Mouse (Mus musculus) G1E (cell line): Measurements from ENCODE around the gene Ddx4. TPM values are rescaled to one million over a fixed set of nuclear protein-coding genes. Genes with fewer than 3 reads are reported as not detected.
"Not testable (repeated sequence)": the region's sequence is repeated elsewhere in the genome, so short reads cannot be mapped to it uniquely, and the experiment has no call there.

Experiments
- ATAC-seq: 2 replicates; pipeline ENCODE4 v1.8.0; 2016; ENCODE audit warnings: mild to moderate bottlenecking; ENCODE audit not compliant: insufficient number of reproducible peaks, poor library complexity, low FRiP score, severe bottlenecking; ENCODE audit errors: extremely low read depth
- DNase-seq: peaks from one replicate; pipeline ENCODE4 v3.0.0; 2012; ENCODE audit warnings: low spot score
- H3K27me3 ChIP-seq: 2 replicates; pipeline ENCODE4 v1.6.1; 2012; ENCODE audit warnings: mild to moderate bottlenecking, low read length, inconsistent platforms; ENCODE audit not compliant: insufficient read depth
- H3K36me3 ChIP-seq: replicated peaks from 2 replicates; pipeline ENCODE3; 2012; ENCODE audit warnings: mild to moderate bottlenecking, inconsistent platforms
- H3K4me1 ChIP-seq: 2 replicates; pipeline ENCODE4 v1.6.1; 2012; ENCODE audit warnings: low read depth, low read length, inconsistent platforms, mixed read lengths; ENCODE audit not compliant: insufficient read depth
- H3K4me3 ChIP-seq: 2 replicates; pipeline ENCODE4 v1.5.1; 2012; ENCODE audit warnings: low read depth, mild to moderate bottlenecking, inconsistent platforms, low read length, moderate library complexity, mixed read lengths
- H3K9me3 ChIP-seq: replicated peaks from 2 replicates; pipeline ENCODE4 v1.6.1; 2012; ENCODE audit warnings: inconsistent platforms
- CTCF ChIP-seq: IDR thresholded peaks from 2 replicates; pipeline ENCODE4 v1.5.1; 2012; ENCODE audit warnings: low read depth, low read length, inconsistent platforms, mixed read lengths
- GATA1 ChIP-seq: IDR thresholded peaks from 2 replicates; pipeline ENCODE4 v1.6.1; 2012; ENCODE audit warnings: borderline replicate concordance, low read length, inconsistent platforms, mixed read lengths
- GATA2 ChIP-seq: IDR thresholded peaks from 2 replicates; pipeline ENCODE4 v1.6.1; 2012; ENCODE audit warnings: low read depth, low read length, inconsistent platforms, borderline replicate concordance
- POLR2AphosphoS5 ChIP-seq: IDR thresholded peaks from 2 replicates; pipeline ENCODE4 v1.6.1; 2012; ENCODE audit warnings: low read depth, low read length, inconsistent platforms; ENCODE audit not compliant: insufficient replicate concordance
- TAL1 ChIP-seq: conservative IDR thresholded peaks from 2 replicates; pipeline ENCODE4 v1.6.1; 2012; ENCODE audit warnings: low read depth, low read length, inconsistent platforms, mixed read lengths
- polyA plus RNA-seq: library from polyadenylated mRNA; stranded (reverse); fragments of >175 nt; gene quantifications from 2 replicates; pipeline ENCODE4 v1.2.3, GENCODE M21; 2012
- total RNA-seq, 2 experiments: library from RNA; stranded (forward) in 1 of 2; stranded (reverse) in 1 of 2; fragments of 200-1000 nt in 1 of 2; fragments of >200 nt in 1 of 2; fragmentation: Nextera tagmentation in 1 of 2; gene quantifications; 2 replicates each; pipeline ENCODE4 v1.2.3; 2014 to 2017

The Ddx4 gene
- total and polyA plus RNA-seq, 3 experiments, result 0.16 TPM; not detected in 2

DNA sequence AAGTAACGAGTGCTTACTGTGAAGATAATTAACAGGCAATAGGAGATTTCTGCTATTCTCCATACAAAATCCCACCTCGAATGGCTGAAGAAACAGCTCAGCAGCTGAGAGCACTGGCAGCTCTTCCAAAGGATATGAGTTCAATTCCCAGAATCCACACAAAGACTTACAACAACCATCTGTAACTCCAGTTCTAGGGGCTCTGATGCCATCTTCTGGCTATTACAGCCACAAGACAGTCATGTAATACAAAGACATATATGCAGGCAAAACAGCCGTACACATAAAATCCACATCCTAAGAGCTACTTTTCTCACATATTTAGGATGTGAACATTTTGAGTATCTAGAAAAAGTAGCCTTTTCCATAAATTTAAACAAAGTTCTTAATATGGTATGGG, 30.7 kb downstream of the Ddx4 start:
- TF ChIP-seq CTCF (no peak), GATA2 (no peak), TAL1 (no peak), POLR2AphosphoS5 (no peak)
- ATAC-seq (no peak), DNase-seq (no peak)
- H3K36me3 ChIP-seq, result no peaks in the 10 kb centered on the region
- H3K4me3 ChIP-seq, result no peak overlapping the region
- no peaks in the 10 kb centered on the region for H3K9me3 ChIP-seq
- peaks cover 22% of the 10 kb centered on the region for H3K27me3 ChIP-seq
- H3K4me1 ChIP-seq, result peaks cover 2% of the 10 kb centered on the region; the same call in 1 of the 2 replicates

DNA sequence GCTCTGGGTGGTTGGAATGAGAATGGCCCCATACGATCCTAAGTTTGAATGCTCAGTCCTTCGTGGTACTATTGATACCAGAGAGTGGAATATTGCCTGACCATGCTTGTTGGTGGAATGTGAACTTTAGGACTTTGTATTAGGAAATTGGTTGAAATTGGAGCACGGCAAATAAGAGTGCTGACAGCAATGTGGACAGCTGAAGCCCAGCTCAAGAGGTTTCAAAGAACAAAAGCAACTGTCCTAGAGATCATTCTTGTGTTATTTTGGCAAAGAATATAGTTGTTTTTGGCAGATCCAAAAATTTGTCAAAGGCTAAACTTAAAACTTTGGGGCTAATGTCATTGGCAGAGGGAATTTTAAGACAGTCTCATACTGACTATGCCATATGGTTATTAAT, 43.7 kb downstream of the Ddx4 start:
- Histone ChIP-seq H3K27me3 (peaks cover 15% of the 10 kb centered on the region), H3K9me3 (no peaks in the 10 kb centered on the region), H3K4me3 (no peak overlapping the region), H3K36me3 (no peaks in the 10 kb centered on the region), H3K4me1 (no peaks in the 10 kb centered on the region)
- ATAC-seq, result no peak
- no peak for DNase-seq
- TF ChIP-seq GATA2, result no peak
- no peak for TF ChIP-seq TAL1
- TF ChIP-seq CTCF, result no peak
- TF ChIP-seq POLR2AphosphoS5, result no peak
- TF ChIP-seq GATA1, result no peak

DNA sequence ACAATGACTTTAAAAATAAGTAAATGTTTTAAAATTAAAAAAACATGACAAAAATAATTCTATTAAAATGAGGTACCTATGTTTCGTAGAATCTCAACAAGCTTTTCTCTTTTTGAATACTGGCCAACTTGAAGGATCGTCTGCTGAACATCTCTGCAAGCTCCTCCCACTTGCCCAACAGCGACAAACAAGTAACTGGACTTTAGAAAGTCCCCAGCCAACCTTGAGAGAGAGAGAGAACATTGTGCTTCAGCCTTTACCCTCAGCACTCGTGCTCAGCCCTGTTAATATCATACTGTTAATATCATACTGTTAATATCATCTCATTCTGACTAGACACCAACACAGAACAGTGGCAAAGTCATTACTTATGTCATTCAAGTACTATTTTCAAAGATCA, 47.9 kb downstream of the Ddx4 start:
- TF ChIP-seq CTCF (no peak), GATA2 (no peak), POLR2AphosphoS5 (no peak), GATA1 (no peak), TAL1 (no peak)
- no peaks in the 10 kb centered on the region for H3K36me3 ChIP-seq
- H3K4me1 ChIP-seq, result no peaks in the 10 kb centered on the region
- H3K27me3 ChIP-seq, result peaks cover 13% of the 10 kb centered on the region
- no peak for DNase-seq
- H3K9me3 ChIP-seq, result no peaks in the 10 kb centered on the region
- no peak for ATAC-seq
- no peak overlapping the region for H3K4me3 ChIP-seq

DNA sequence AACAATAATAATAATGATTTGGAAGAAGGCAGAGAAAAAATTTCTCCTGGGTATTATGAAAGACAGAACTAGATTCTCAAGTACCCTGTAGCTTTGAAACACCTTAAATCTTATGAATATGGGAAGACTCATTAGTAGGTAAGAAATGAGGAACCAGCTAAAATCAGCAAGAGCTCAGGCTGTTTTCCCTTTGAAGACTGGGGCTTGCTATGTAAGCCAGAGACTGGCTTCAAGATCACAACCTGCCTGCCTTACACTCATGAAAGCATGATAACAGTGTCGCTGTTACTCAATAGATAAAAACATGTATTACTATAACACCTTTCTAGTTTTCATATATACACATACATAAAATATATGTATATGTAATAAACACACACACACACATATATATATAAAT, 48.4 kb downstream of the Ddx4 start:
- Histone ChIP-seq H3K9me3 (no peaks in the 10 kb centered on the region), H3K27me3 (peaks cover 13% of the 10 kb centered on the region), H3K4me3 (no peak overlapping the region), H3K36me3 (no peaks in the 10 kb centered on the region), H3K4me1 (no peaks in the 10 kb centered on the region)
- DNase-seq, result no peak
- no peak for TF ChIP-seq GATA2
- no peak for TF ChIP-seq TAL1
- TF ChIP-seq CTCF, result no peak
- no peak for TF ChIP-seq GATA1
- no peak for TF ChIP-seq POLR2AphosphoS5
- no peak for ATAC-seq

- Histone ChIP-seq H3K27me3 (peaks cover 7% of the 10 kb centered on the region), H3K9me3 (no peaks in the 10 kb centered on the region), H3K4me1 (no peaks in the 10 kb centered on the region), H3K4me3 (no peak overlapping the region), H3K36me3 (no peaks in the 10 kb centered on the region)
- DNase-seq (no peak), ATAC-seq (no peak)
- TF ChIP-seq GATA2, result no peak
- TF ChIP-seq POLR2AphosphoS5, result no peak
- TF ChIP-seq GATA1, result no peak
- no peak for TF ChIP-seq TAL1
- TF ChIP-seq CTCF, result no peak
Observed at GRCm38 (mm10) chr13:112602607-112603006, 49.7 kb downstream of the Ddx4 start.

DNA sequence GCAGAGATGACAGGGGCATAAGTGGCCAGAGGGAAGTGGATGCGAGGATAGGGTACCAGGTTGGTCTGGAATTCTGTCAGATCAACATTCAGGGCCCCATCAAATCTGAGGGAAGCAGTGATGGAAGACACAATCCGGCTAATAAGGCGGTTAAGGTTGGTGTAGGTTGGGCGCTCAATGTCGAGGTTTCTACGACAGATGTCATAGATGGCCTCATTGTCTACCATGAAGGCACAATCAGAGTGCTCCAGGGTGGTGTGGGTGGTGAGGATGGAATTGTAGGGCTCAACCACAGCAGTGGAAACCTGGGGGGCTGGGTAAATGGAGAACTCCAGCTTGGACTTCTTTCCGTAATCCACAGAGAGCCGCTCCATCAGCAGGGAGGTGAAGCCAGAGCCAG, 58.0 kb downstream of the Ddx4 start, which contains the start of gene Il31ra:
TSS of gene Il31ra (minus strand) at position 101 of the 400 bp plus-strand sequence.
- not testable (repeated sequence) for H3K36me3 ChIP-seq, ATAC-seq
- peaks cover 10% of the 10 kb centered on the region for H3K27me3 ChIP-seq

DNA sequence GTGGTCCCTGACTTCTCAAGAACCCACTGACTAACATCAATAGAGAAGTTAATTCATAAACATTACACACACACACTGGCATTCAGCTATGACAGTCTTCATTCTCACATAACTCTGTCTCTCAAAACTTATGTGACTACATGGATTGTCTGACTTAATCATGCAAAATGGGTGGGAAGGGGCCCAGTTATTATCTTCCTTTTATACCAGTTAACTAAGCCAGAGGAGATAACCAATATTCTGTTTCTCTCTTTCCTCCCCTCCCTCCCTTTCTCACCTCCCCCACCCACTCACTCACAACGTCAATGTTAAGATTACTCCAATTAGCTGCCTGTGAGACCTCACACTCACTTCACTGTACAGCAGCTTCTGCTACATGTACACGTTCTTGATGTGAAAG, 62.0 kb downstream of the Ddx4 start:
- Histone ChIP-seq H3K27me3 (peaks cover 27% of the 10 kb centered on the region), H3K9me3 (no peaks in the 10 kb centered on the region), H3K4me3 (no peak overlapping the region), H3K36me3 (no peaks in the 10 kb centered on the region), H3K4me1 (no peaks in the 10 kb centered on the region)
- TF ChIP-seq GATA2, result no peak
- TF ChIP-seq GATA1, result no peak
- TF ChIP-seq POLR2AphosphoS5, result no peak
- no peak for TF ChIP-seq CTCF
- TF ChIP-seq TAL1, result no peak
- ATAC-seq (no peak), DNase-seq (no peak)

More for the DNA sequence above, 58.0 kb downstream of the Ddx4 start, which contains the start of gene Il31ra:
- not testable (repeated sequence) for H3K4me1 ChIP-seq, H3K9me3 ChIP-seq, H3K4me3 ChIP-seq, DNase-seq
